Mouse (Mus musculus): ENCODE results near the gene Rcsd1.

The Rcsd1 gene

GRCm38 (mm10) chr1:165629975-165630374 is 79.6 kb downstream of the Rcsd1 start:
- DNase-seq (ENCODE audit: low read depth, low spot score), result peak; percentile 77

GRCm38 (mm10) chr1:165628603-165629002 is 81.0 kb downstream of the Rcsd1 start:
- no peak for DNase-seq (ENCODE audit: low read depth, low spot score)

- DNase-seq (ENCODE audit: low read depth, low spot score), result no peak
Observed at GRCm38 (mm10) chr1:165625896-165626295, 83.7 kb downstream of the Rcsd1 start.

- DNase-seq (ENCODE audit: low read depth, low spot score), result no peak
Observed at GRCm38 (mm10) chr1:165625058-165625457, 84.5 kb downstream of the Rcsd1 start.

GRCm38 (mm10) chr1:165618201-165618624 is 91.3 kb downstream of the Rcsd1 start:
- peak; percentile 86 for DNase-seq (ENCODE audit: low read depth, low spot score)

- DNase-seq (ENCODE audit: low read depth, low spot score), result peak; percentile 40
Observed at GRCm38 (mm10) chr1:165617166-165617891, 92.2 kb downstream of the Rcsd1 start.

GRCm38 (mm10) chr1:165616652-165617051 is 92.9 kb downstream of the Rcsd1 start:
- DNase-seq (ENCODE audit: low read depth, low spot score), result peak; percentile 13

GRCm38 (mm10) chr1:165614793-165615192 is 94.8 kb downstream of the Rcsd1 start:
- DNase-seq (ENCODE audit: low read depth, low spot score), result no peak

- DNase-seq (ENCODE audit: low read depth, low spot score), result no peak
Observed at GRCm38 (mm10) chr1:165613926-165614325, 95.6 kb downstream of the Rcsd1 start.

- no peak for DNase-seq (ENCODE audit: low read depth, low spot score)
Observed at GRCm38 (mm10) chr1:165612714-165613113, 96.8 kb downstream of the Rcsd1 start.

GRCm38 (mm10) chr1:165610321-165610999 is 99.1 kb downstream of the Rcsd1 start:
- DNase-seq (ENCODE audit: low read depth, low spot score), result peak; percentile 87

GRCm38 (mm10) chr1:165609495-165610320 is 99.8 kb downstream of the Rcsd1 start:
- DNase-seq (ENCODE audit: low read depth, low spot score), result no peak

- no peak for DNase-seq (ENCODE audit: low read depth, low spot score)
Observed at GRCm38 (mm10) chr1:165608904-165609303, 100.7 kb downstream of the Rcsd1 start.

GRCm38 (mm10) chr1:165605774-165606173 is 103.8 kb downstream of the Rcsd1 start:
- peak; percentile 60 for DNase-seq (ENCODE audit: low read depth, low spot score)

GRCm38 (mm10) chr1:165605108-165605507 is 104.4 kb downstream of the Rcsd1 start:
- DNase-seq (ENCODE audit: low read depth, low spot score), result no peak

GRCm38 (mm10) chr1:165604203-165604602 is 105.4 kb downstream of the Rcsd1 start:
- no peak for DNase-seq (ENCODE audit: low read depth, low spot score)

- no peak for DNase-seq (ENCODE audit: low read depth, low spot score)
Observed at GRCm38 (mm10) chr1:165603218-165603617, 106.3 kb downstream of the Rcsd1 start.

GRCm38 (mm10) chr1:165601775-165602280 is 107.7 kb downstream of the Rcsd1 start:
- DNase-seq (ENCODE audit: low read depth, low spot score), result no peak
